Mouse (Mus musculus) heart, embryonic 12.5 days (tissue): Measurements from ENCODE around the gene Bpgm. TPM values are rescaled to one million over a fixed set of nuclear protein-coding genes. Genes with fewer than 3 reads are reported as not detected.

Source experiments
- ATAC-seq: fragments of 200-750 bp; cut with Nextera tagmentation; 2 replicates; pipeline ENCODE4 v1.8.0; 2017; ENCODE audit warnings: moderate TSS enrichment, moderate library complexity; ENCODE audit not compliant: insufficient number of reproducible peaks, low FRiP score
- H3K27ac ChIP-seq: fragments of 300-500 bp; sonication (generic); 2 replicates; pipeline ENCODE4 v1.5.1; 2016; ENCODE audit warnings: mild to moderate bottlenecking, moderate library complexity; ENCODE audit not compliant: poor library complexity, severe bottlenecking
- H3K27me3 ChIP-seq: fragments of 300-500 bp; sonication (generic); replicated peaks from 2 replicates; pipeline ENCODE4 v1.6.1; 2016; ENCODE audit warnings: mild to moderate bottlenecking, moderate library complexity
- H3K36me3 ChIP-seq: fragments of 300-500 bp; sonication (generic); 2 replicates; pipeline ENCODE4 v1.6.1; 2016; ENCODE audit warnings: mild to moderate bottlenecking, moderate library complexity
- H3K4me1 ChIP-seq: fragments of 300-500 bp; sonication (generic); replicated peaks from 2 replicates; pipeline ENCODE4 v1.6.1; 2016; ENCODE audit warnings: mild to moderate bottlenecking
- H3K4me2 ChIP-seq: fragments of 300-500 bp; sonication (generic); 2 replicates; pipeline ENCODE4 v1.6.1; 2016; ENCODE audit warnings: mild to moderate bottlenecking, moderate library complexity
- H3K4me3 ChIP-seq: fragments of 300-500 bp; sonication (generic); 2 replicates; pipeline ENCODE4 v1.5.1; 2016; ENCODE audit warnings: mild to moderate bottlenecking
- H3K9ac ChIP-seq: fragments of 300-500 bp; sonication (generic); 2 replicates; pipeline ENCODE4 v1.6.1; 2016; ENCODE audit warnings: mild to moderate bottlenecking, moderate library complexity
- H3K9me3 ChIP-seq: fragments of 300-500 bp; sonication (generic); replicated peaks from 2 replicates; pipeline ENCODE4 v1.6.1; 2016; ENCODE audit warnings: mild to moderate bottlenecking, moderate library complexity
- WGBS: fragments of 180-500 bp; shearing (Covaris S2); methylation state at CpG from one replicate; pipeline ENCODE4 v1.1.7; 2016; 5-methylcytosine and 5-hydroxymethylcytosine counted together
- polyA plus RNA-seq: library from polyadenylated mRNA; unstranded; fragments of >200 nt; fragmentation: Nextera tagmentation; extraction: Ambion mirVana; gene quantifications from 2 replicates; pipeline ENCODE4 v1.2.1, GENCODE M21; 2016

Gene Bpgm
- polyA plus RNA-seq, 1 experiment from 2014 or later: 85.2 TPM

DNA sequence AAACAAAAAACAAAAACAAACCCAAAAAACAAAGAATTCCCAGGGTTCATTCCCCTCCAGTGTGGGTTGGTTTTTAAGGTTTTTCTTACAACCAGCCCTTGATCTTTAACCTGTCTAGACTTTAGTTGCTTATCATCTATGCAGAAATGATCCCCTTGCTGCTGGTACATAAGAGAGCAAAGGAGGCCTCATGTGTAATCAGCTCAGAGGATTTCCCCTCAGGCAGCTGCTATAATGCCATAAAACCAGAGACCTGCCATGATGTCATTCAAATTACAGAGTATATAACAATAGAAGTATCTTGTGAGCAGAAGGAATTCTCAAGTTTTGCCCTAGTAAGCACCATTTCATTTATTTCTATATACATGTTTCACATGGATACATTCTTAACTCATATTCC is 36.7 kb downstream of the Bpgm start:
- no peak overlapping the region for H3K27ac ChIP-seq
- H3K4me3 ChIP-seq: no peak overlapping the region
- H3K4me1 ChIP-seq: peaks cover 17% of the 10 kb centered on the region
- no peak overlapping the region for H3K9ac ChIP-seq
- H3K4me2 ChIP-seq: no peak overlapping the region
- H3K9me3 ChIP-seq: 0 out of 2 replicates have a peak, but pooled peaks cover 3% of the 10 kb centered on the region
- no peaks in the 10 kb centered on the region for H3K27me3 ChIP-seq
- H3K36me3 ChIP-seq: no peaks in the 10 kb centered on the region
- ATAC-seq: no peak

DNA sequence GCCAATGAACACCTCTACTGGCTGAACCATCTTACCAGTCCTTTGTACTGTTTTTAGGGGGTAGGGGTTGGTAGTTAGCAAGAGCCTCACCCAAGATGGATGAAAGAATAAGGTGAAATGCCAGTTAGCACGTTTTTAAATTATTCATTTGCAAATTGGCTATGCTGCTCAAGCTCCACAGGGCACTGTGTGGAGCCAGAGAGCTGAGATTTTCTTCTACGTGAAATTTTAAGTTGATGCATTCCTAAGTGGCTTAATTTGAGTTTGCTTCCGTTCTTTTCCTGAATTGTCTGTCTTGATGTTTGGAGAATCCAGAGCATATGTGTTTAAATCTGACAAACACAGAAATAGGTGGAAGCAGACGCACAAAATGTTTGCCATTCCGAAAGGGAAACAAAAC is 38.6 kb downstream of the Bpgm start:
- Histone ChIP-seq H3K36me3 (no peaks in the 10 kb centered on the region), H3K9ac (no peak overlapping the region), H3K4me2 (0 out of 2 replicates have a peak overlapping the region, but pooled peaks have one; percentile 8), H3K9me3 (0 out of 2 replicates have a peak, but pooled peaks cover 4% of the 10 kb centered on the region), H3K4me3 (no peak overlapping the region), H3K27me3 (no peaks in the 10 kb centered on the region), H3K4me1 (peaks cover 14% of the 10 kb centered on the region), H3K27ac (no peak overlapping the region)
- no peak for ATAC-seq
- WGBS: 49% methylated on average over 5 of the region's 5 CpGs

DNA sequence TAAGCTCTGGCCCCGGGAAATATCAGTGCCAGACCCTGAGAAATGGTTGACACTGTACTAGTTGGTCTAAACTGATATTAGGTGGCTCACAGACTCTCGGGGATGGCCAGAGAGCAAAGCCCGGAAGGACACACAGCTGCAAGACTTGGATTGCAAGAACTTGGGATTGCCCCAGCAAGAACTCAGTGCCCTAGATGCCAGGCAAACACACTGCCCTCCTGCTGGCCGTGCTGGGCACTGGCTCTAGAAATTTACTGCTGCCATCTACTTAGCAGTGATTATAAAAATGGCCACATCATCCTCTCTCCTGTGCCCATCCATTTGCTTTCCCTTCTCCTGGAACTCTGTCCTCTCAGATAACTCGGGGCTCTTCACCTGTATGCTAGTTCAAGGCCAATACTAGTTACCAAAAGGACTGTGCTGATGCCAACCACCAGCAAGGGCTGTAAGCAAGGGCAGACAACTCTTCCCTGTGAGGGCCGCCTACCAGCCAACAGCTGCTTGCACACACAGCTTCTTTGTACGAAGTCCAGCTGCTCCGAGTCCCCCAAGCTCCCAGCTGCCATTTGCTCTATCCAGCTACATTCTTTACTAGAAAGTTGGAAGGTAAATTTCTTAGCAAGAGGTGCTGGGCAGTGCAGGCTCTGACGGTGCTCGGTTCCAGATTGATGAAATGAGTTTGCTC is 39.2 kb downstream of the Bpgm start:
- 0 out of 2 replicates have a peak overlapping the region, but pooled peaks have one; percentile 8 for H3K4me2 ChIP-seq
- peaks cover 14% of the 10 kb centered on the region for H3K4me1 ChIP-seq
- no peaks in the 10 kb centered on the region for H3K36me3 ChIP-seq
- H3K27ac ChIP-seq: no peak overlapping the region
- H3K9ac ChIP-seq: no peak overlapping the region
- WGBS: 71% methylated on average over 10 of the region's 10 CpGs
- H3K27me3 ChIP-seq: no peaks in the 10 kb centered on the region
- ATAC-seq: no peak
- H3K9me3 ChIP-seq: 0 out of 2 replicates have a peak, but pooled peaks cover 4% of the 10 kb centered on the region
- no peak overlapping the region for H3K4me3 ChIP-seq

- Histone ChIP-seq H3K9ac (no peak overlapping the region), H3K36me3 (no peaks in the 10 kb centered on the region), H3K4me1 (peaks cover 14% of the 10 kb centered on the region), H3K27me3 (no peaks in the 10 kb centered on the region), H3K9me3 (0 out of 2 replicates have a peak, but pooled peaks cover 4% of the 10 kb centered on the region), H3K4me3 (no peak overlapping the region), H3K27ac (no peak overlapping the region), H3K4me2 (no peak overlapping the region)
- ATAC-seq: no peak
- WGBS: 64% methylated on average over 1 of the region's 1 CpGs
Measured at GRCm38 (mm10) chr6:34515783-34516099, 39.7 kb downstream of the Bpgm start.

DNA sequence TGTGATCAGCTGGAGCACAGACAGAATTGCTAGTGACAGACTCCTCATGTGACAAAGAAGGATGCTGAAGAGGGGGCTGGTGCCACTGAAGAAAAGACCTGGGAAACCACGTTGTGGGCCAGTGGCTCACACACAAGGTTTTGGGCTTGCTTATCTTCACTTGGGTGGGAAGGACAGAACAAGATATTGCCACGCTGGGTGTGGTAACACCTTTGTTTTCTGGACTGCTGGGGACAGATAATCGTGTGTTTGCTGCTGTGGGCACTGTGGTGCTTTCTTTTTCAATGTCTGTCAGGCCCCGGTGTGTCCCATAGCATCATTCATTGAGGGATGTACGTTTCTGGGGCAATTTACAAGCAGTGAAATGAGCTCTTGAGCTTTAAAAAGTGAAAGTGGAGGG is 41.7 kb downstream of the Bpgm start:
- peaks cover 6% of the 10 kb centered on the region for H3K4me1 ChIP-seq
- H3K27ac ChIP-seq: peak overlapping the region; percentile 56; the same call in 1 of the 2 replicates
- 64% methylated on average over 5 of the region's 5 CpGs for WGBS
- no peaks in the 10 kb centered on the region for H3K27me3 ChIP-seq
- no peaks in the 10 kb centered on the region for H3K36me3 ChIP-seq
- no peak overlapping the region for H3K4me2 ChIP-seq
- H3K9ac ChIP-seq: no peak overlapping the region
- H3K9me3 ChIP-seq: 0 out of 2 replicates have a peak, but pooled peaks cover 4% of the 10 kb centered on the region
- peak; percentile 86 for ATAC-seq
- no peak overlapping the region for H3K4me3 ChIP-seq

DNA sequence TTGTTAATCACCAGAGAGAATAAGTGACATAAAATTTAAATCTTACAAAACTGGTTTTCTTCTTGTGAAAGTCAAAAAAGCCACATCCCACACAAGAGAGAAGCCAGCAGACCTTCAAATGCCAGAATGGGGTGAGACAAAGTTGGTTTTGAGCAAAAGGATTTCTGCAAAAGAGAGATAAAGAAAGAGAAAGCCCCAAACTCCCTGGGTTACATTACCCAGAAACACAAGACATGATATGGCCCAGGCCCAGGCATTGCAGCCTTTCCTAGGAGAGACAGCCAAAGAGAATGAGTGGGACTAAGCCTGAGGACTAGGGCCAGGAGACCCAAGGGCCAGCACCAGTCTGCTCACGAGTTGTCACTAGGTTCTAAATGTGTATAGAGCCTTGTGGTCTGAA is 43.1 kb downstream of the Bpgm start:
- Histone ChIP-seq H3K9me3 (0 out of 2 replicates have a peak, but pooled peaks cover 4% of the 10 kb centered on the region), H3K36me3 (no peaks in the 10 kb centered on the region), H3K27ac (no peak overlapping the region; the same call in 1 of the 2 replicates), H3K27me3 (no peaks in the 10 kb centered on the region), H3K4me2 (no peak overlapping the region), H3K4me3 (no peak overlapping the region), H3K4me1 (peaks cover 6% of the 10 kb centered on the region), H3K9ac (no peak overlapping the region)
- ATAC-seq: no peak
- WGBS: 77% methylated on average over 1 of the region's 1 CpGs

DNA sequence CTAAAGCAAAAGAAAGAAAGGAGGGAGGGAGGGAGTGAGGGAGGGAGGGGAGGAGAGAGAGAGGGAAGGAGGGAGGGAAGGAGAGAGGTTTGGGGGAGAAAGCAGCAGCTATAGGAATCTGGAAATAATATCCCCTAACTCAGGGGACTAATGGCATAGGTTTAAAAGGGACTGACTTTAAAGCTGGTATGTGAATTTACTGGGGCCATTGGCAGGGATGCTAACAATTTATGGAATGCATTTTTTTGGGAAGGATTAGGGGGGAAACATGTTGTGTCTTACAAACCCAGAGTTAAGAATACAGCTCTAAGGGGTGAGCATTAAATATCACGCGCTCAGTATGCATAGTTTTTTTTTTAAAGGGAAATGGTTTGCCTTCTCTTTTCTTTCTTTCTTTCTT is 44.5 kb downstream of the Bpgm start:
- H3K9me3 ChIP-seq: 0 out of 2 replicates have a peak, but pooled peaks cover 4% of the 10 kb centered on the region
- no peaks in the 10 kb centered on the region for H3K27me3 ChIP-seq
- no peak overlapping the region for H3K27ac ChIP-seq
- no peaks in the 10 kb centered on the region; the same call in 1 of the 2 replicates for H3K4me1 ChIP-seq
- 79% methylated on average over 2 of the region's 2 CpGs for WGBS
- no peaks in the 10 kb centered on the region for H3K36me3 ChIP-seq
- no peak overlapping the region for H3K9ac ChIP-seq
- H3K4me2 ChIP-seq: no peak overlapping the region
- no peak overlapping the region for H3K4me3 ChIP-seq
- ATAC-seq: no peak

DNA sequence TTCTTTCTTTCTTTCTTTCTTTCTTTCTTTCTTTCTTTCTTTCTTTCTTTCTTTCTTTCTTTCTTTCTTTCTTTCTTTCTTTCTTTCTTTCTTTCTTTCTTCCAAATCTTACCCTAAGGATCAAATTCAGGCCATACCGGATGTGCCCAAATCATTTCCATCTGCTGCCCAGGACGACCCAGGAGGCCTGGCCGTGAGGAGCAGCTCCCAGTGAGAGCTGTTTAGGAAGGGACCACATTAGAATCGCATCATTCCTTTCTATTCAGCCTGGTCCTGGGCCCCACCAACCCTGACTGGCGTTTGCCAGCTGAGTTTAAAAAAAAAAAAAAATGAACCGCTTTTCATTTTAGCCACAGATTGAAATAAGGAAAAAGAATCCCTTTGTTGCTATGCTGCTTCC is 44.9 kb downstream of the Bpgm start:
- H3K4me1 ChIP-seq: no peaks in the 10 kb centered on the region; the same call in 1 of the 2 replicates
- H3K27me3 ChIP-seq: no peaks in the 10 kb centered on the region
- no peak overlapping the region for H3K4me2 ChIP-seq
- no peak overlapping the region for H3K4me3 ChIP-seq
- no peak overlapping the region for H3K9ac ChIP-seq
- no peaks in the 10 kb centered on the region for H3K36me3 ChIP-seq
- ATAC-seq: no peak
- 0 out of 2 replicates have a peak, but pooled peaks cover 4% of the 10 kb centered on the region for H3K9me3 ChIP-seq
- no peak overlapping the region for H3K27ac ChIP-seq
- 64% methylated on average over 6 of the region's 6 CpGs for WGBS

DNA sequence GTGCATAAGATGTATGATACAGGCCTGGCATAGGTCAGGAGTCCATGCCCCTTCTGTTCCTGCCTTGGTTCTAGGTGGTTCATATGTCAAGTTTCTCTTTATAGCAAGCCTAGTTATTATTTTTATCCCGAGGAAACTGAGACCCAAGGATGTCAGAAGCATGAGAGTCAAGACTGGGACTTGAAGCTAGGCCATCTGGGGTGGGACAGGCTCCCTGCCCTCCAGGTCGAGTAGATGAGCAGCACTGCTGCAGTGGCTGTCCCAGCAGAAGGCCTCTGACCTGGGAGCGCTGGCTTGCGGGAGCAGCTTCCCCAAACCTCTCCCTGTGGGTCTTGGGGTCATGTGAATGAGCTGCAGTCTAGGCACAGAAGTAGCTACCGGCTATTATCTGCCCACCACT is 47.5 kb downstream of the Bpgm start:
- Histone ChIP-seq H3K36me3 (no peaks in the 10 kb centered on the region), H3K9ac (no peak overlapping the region), H3K27ac (no peak overlapping the region), H3K9me3 (no peaks in the 10 kb centered on the region), H3K4me2 (no peak overlapping the region), H3K27me3 (no peaks in the 10 kb centered on the region), H3K4me3 (no peak overlapping the region), H3K4me1 (peaks cover 4% of the 10 kb centered on the region)
- no peak for ATAC-seq
- 70% methylated on average over 5 of the region's 5 CpGs for WGBS

GRCm38 (mm10) chr6:34525499-34525924 is 49.5 kb downstream of the Bpgm start:
- H3K9ac ChIP-seq: no peak overlapping the region
- H3K36me3 ChIP-seq: no peaks in the 10 kb centered on the region
- H3K27me3 ChIP-seq: no peaks in the 10 kb centered on the region
- WGBS: 75% methylated on average over 1 of the region's 1 CpGs
- H3K4me3 ChIP-seq: no peak overlapping the region
- ATAC-seq: peak; percentile 78
- peaks cover 5% of the 10 kb centered on the region for H3K4me1 ChIP-seq
- no peak overlapping the region for H3K4me2 ChIP-seq
- H3K27ac ChIP-seq: no peak overlapping the region
- H3K9me3 ChIP-seq: no peaks in the 10 kb centered on the region

DNA sequence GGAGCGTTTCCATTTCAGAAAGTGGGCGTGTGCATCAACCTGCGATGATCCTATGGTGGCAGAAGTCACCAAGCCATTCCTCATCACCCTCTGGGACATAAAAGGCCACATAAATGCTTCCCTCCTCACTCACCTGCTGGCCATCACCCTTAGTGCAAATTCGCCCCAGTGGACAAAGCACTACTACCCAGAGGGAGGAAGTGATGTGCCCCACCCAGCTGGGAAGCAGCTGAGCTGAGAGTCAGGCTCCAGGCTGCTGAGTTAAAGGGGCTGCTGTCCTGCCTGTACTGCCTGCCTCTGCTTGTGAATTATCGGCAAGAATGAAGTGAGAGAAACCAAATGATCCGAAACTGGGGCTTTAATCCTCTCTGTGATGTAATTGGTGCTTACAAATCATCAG is 49.9 kb downstream of the Bpgm start:
- peak; percentile 81 for ATAC-seq
- H3K27ac ChIP-seq: no peak overlapping the region
- H3K36me3 ChIP-seq: no peaks in the 10 kb centered on the region
- H3K9me3 ChIP-seq: no peaks in the 10 kb centered on the region
- no peak overlapping the region for H3K9ac ChIP-seq
- peaks cover 5% of the 10 kb centered on the region for H3K4me1 ChIP-seq
- no peaks in the 10 kb centered on the region for H3K27me3 ChIP-seq
- WGBS: 68% methylated on average over 6 of the region's 6 CpGs
- no peak overlapping the region for H3K4me2 ChIP-seq
- no peak overlapping the region for H3K4me3 ChIP-seq

GRCm38 (mm10) chr6:34526389-34526788 is 50.4 kb downstream of the Bpgm start:
- no peak overlapping the region for H3K4me2 ChIP-seq
- no peaks in the 10 kb centered on the region for H3K36me3 ChIP-seq
- ATAC-seq: no peak
- no peak overlapping the region for H3K9ac ChIP-seq
- H3K27me3 ChIP-seq: no peaks in the 10 kb centered on the region
- H3K4me1 ChIP-seq: peaks cover 5% of the 10 kb centered on the region
- 57% methylated on average over 3 of the region's 3 CpGs for WGBS
- no peak overlapping the region for H3K27ac ChIP-seq
- no peaks in the 10 kb centered on the region for H3K9me3 ChIP-seq
- no peak overlapping the region for H3K4me3 ChIP-seq
